Mouse (Mus musculus): ENCODE data around the gene Ramp1.

DNA sequence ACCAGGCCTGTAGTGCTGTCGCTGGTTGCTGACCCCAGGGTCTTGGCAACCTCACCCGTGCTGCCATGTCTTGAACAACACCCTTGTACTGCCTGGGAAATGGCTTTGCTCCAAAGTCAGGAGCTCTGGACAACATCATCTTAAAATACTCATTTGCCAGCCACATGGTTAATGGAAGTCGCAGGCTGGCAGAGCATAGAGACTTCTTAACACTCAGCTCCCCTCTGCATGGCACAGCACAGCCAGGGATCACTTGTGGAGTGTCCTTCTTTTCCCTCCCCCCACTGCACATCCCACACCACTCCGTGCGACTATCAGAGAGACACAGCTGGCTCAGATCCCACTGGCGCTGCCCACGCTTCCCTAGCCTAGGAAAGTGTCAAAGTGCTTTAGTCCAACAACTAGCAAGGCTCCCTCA, 32.0 kb downstream of the Ramp1 start:
- TF ChIP-seq ZC3H11A (IDR thresholded peaks at IDR 0.05; ENCODE audit: low read depth, low read length) = no peak
- no peak for TF ChIP-seq MAX (IDR thresholded peaks at IDR 0.05; ENCODE audit: low read length)
- no peak for TF ChIP-seq MEF2A (IDR thresholded peaks at IDR 0.05; ENCODE audit: extremely low read depth, insufficient replicate concordance, low read depth, low read length, poor library complexity, severe bottlenecking)
- TF ChIP-seq GABPA (IDR thresholded peaks at IDR 0.05; ENCODE audit: low read depth, low read length) = no peak
- TF ChIP-seq CHD1 (IDR thresholded peaks at IDR 0.05; ENCODE audit: low read depth, low read length) = no peak
- TF ChIP-seq RCOR1 (IDR thresholded peaks at IDR 0.05; ENCODE audit: low read depth, low read length) = no peak
- no peak for TF ChIP-seq POLR2A (IDR thresholded peaks at IDR 0.05; ENCODE audit: control insufficient read depth in 1 of 2, insufficient read depth in 1 of 2, low read depth in 1 of 2, low read length in 2 of 2, poor library complexity in 1 of 2)
- no peak for TF ChIP-seq NELFE (IDR thresholded peaks at IDR 0.05; ENCODE audit: low read depth, low read length)
- no peak for TF ChIP-seq USF1 (IDR thresholded peaks at IDR 0.05; ENCODE audit: low read depth, low read length)
- no peak for TF ChIP-seq SMC3 (IDR thresholded peaks at IDR 0.05; ENCODE audit: low read depth, low read length)
- TF ChIP-seq CTCF (IDR thresholded peaks at IDR 0.05 in 2 of 3, conservative IDR thresholded peaks at IDR 0.05 in 1 of 3; ENCODE audit: control insufficient read depth in 1 of 3, insufficient read depth in 1 of 3, low read depth in 2 of 3, low read length in 3 of 3, poor library complexity in 1 of 3, severe bottlenecking in 1 of 3) = no peak
- TF ChIP-seq EP300 (IDR thresholded peaks at IDR 0.05; ENCODE audit: low read depth in 1 of 2, low read length in 2 of 2) = no peak
- TF ChIP-seq POLR2AphosphoS2 (IDR thresholded peaks at IDR 0.05; ENCODE audit: low read length) = no peak
